Mouse (Mus musculus): ENCODE measurements around the gene Als2cr12. TPM values are rescaled to one million over a fixed set of nuclear protein-coding genes. Genes with fewer than 3 reads are reported as not detected.

Gene Als2cr12
- polyA plus RNA-seq, 1 experiment from 2014 or later = 0.24 TPM

DNA sequence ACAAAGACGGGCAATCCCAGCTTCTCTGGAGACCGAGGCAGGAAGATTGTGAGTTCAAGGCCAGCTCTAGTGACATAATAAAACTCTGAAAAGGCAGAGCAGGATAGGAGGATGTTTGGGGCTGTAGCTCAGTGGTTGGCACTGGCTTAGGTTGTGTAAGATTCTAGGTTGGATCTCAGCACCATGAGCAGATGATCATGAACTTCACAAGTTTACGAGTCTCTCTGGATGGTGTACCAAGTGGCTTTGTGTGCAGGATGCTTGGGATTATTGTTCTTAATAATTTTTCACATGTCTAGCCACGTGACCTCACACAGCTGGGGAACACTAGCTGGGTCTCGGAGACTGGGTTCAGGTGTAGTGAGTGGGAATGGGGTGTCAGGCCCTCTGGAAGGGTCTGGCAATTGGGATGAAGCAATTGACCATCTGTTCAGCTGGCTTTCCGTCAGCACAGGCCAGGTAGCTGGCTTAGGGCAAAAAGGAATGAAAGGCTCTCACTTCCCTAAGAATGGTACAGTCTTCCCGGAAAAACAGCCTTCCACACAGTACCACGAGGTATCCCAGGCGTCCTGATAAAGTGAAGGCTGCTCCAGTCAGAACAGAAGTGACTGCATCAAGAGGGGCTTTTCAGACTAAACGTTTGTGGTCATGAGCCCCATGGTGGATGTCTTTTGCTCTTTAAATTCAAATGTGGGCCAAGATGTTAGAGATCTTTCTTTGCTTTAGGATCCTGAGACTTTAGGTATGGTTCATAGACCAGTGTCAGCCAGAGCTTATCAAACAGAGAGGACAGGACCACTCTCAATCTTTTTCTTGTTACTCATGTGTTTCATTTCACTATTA is 32.2 kb upstream of the Als2cr12 start:
- ChIA-PET CTCF (interaction anchor here (1.1 kb wide), 1 partner anchor 13 kb away, joined by 3 read pairs; no protein-coding TSS in a partner anchor), POLR2A (interaction anchor here (1.2 to 1.4 kb wide), 2 partner anchors 9 to 12 kb away, joined by 3 to 6 read pairs; no protein-coding TSS in a partner anchor)
- no peak for DNase-seq (ENCODE audit: low read depth, low spot score)
- H3K27me3 ChIP-seq = no peaks in the 10 kb centered on the region
- no peak for TF ChIP-seq CTCF (IDR thresholded peaks at IDR 0.05)
- in situ Hi-C loops (cut with MboI; ENCODE audit: low pct_unique_long_range_greater_than_20kb) = no loop called here
- ATAC-seq = no peak

DNA sequence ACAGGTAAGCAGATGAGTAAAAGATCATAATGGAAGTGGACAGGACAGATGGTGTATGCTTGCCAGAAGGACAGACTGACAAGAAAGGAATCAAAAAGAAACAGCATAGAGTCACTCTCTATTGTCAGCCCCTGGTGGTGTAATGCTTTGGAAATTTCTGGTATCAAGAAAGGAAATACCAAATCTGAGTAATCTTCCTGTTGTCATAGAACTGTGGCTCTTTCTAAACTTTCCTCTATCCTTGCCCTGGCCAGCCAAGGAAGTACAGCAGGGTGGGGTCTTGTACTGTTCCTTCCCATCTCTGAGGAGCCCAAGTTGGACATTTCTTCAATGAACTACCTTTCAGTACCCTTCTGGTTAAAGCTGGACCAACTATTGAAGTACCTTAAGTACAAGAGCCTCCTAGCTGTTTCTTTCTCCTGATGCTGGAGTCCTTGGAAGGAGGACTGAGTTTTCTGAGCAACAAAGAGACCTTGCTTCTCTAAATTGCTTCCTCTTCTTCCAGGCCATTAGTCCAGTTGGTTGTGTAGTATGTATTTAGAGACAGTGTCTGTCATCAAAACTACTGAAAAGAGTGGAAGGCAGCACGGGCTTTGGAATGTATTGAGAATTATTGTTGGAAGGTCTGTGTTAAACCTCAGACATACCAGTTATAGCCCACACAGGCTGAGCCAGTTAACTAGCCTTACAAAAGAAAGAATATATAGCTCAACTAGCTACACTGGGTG is 31.4 kb upstream of the Als2cr12 start:
- ATAC-seq (no peak), DNase-seq (ENCODE audit: low read depth, low spot score) (no peak)
- no peaks in the 10 kb centered on the region for H3K27me3 ChIP-seq
- POLR2A ChIA-PET = interaction anchor here (1.2 to 1.4 kb wide), 2 partner anchors 9 to 12 kb away, joined by 3 to 6 read pairs; no protein-coding TSS in a partner anchor
- no peak for TF ChIP-seq CTCF (IDR thresholded peaks at IDR 0.05)
- in situ Hi-C loops (cut with MboI; ENCODE audit: low pct_unique_long_range_greater_than_20kb) = no loop called here
- CTCF ChIA-PET = interaction anchor here (1.1 kb wide), 1 partner anchor 14 kb away, joined by 3 read pairs; no protein-coding TSS in a partner anchor

DNA sequence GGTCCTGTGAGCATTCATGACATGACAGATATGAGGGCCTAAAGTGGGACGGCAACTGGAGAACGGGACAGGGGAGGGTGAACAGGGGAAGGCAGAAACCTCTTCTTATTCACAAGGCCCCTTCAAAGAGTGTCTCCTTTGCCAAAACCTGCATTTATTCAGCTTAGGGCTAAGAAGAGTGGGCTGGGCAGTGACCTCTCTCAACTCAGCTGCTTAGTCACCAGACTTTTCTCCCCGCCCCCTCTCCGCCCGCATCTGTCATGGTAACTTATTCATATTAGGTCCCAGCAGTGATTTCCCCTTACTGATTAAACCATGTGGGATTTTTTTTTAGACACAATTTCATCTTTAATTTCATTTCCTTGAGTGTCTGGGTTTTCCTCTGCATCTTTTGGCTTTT is 30.0 kb upstream of the Als2cr12 start:
- ChIA-PET POLR2A (interaction anchor here (0.7 kb wide), 1 partner anchor 12 kb away, joined by 4 read pairs; no protein-coding TSS in a partner anchor), CTCF (no interaction called here)
- no peaks in the 10 kb centered on the region for H3K27me3 ChIP-seq
- no peak for TF ChIP-seq CTCF (IDR thresholded peaks at IDR 0.05)
- in situ Hi-C loops (cut with MboI; ENCODE audit: low pct_unique_long_range_greater_than_20kb) = no loop called here
- ATAC-seq = no peak
- no peak for DNase-seq (ENCODE audit: low read depth, low spot score)

DNA sequence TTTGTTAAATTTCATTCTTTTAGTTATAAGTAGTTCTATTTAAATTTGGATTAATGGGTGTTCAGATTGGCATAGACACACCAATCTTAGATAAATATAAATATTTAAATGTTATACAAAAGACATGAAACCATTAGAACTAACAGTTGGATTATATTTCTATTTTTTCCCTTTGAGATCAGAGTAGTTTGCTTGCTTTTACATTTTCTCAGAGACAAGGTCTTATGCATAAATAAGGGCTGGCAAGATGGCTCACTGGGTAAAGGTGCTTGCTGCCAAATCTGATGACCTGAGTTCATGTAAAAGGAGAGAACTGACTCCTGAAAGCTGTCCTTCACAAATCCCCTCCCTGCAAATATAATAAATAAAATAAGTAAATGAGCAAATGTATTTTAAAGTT is 29.3 kb upstream of the Als2cr12 start:
- no peak for DNase-seq (ENCODE audit: low read depth, low spot score)
- ChIA-PET CTCF (interaction anchor here (1.5 kb wide), 1 partner anchor 17 kb away, joined by 3 read pairs; no protein-coding TSS in a partner anchor), POLR2A (interaction anchor here (0.6 to 0.7 kb wide), 2 partner anchors 11 to 656 kb away, joined by 3 to 4 read pairs; no protein-coding TSS in a partner anchor)
- in situ Hi-C loops (cut with MboI; ENCODE audit: low pct_unique_long_range_greater_than_20kb) = no loop called here
- no peaks in the 10 kb centered on the region for H3K27me3 ChIP-seq
- no peak for TF ChIP-seq CTCF (IDR thresholded peaks at IDR 0.05)
- no peak for ATAC-seq

- POLR2A ChIA-PET = interaction anchor here (0.6 to 1.2 kb wide), 3 partner anchors 9 to 1083 kb away, joined by 3 to 4 read pairs (median 3); no protein-coding TSS in a partner anchor
Observed at GRCm38 (mm10) chr1:58724533-58724932, 28.7 kb upstream of the Als2cr12 start.

DNA sequence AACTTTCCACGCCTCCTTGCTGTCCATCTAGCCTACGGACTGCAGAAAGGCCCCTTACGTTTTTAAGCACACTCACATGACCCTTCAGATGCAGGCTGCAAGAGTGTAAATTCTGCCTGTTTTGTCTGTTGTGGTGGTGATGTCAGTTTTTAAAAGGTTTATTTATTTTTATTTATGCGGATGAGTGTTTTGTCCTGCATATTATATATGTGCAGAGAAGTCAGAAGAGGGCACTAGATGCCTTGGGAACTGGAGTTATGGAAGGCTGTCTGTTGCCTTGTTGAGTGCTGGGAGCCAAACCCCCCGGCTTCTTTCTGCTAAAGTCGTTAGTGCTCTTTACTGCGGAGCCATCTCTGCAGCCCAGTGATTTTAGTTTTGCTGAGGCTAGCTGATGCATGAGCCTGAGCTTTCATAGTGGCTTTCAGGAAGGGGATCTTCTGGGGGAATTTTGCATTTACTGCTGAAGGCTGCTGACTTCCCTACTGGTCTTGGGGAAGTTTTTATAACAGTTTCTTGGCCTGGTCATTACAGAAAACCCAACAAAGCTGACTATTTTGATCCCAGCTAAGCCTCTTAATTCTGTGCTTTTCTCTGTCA is 28.1 kb upstream of the Als2cr12 start:
- no peak for TF ChIP-seq CTCF (IDR thresholded peaks at IDR 0.05)
- CTCF ChIA-PET = interaction anchor here (1.3 to 1.5 kb wide), 2 partner anchors 12 to 18 kb away, joined by 3 read pairs; no protein-coding TSS in a partner anchor
- DNase-seq (ENCODE audit: low read depth, low spot score) = no peak
- in situ Hi-C loops (cut with MboI; ENCODE audit: low pct_unique_long_range_greater_than_20kb) = no loop called here
- ATAC-seq = no peak
- POLR2A ChIA-PET = interaction anchor here (0.6 to 1.2 kb wide), 2 partner anchors 8 to 1083 kb away, joined by 3 to 4 read pairs; no protein-coding TSS in a partner anchor
- H3K27me3 ChIP-seq = no peaks in the 10 kb centered on the region

More at GRCm38 (mm10) chr1:58724533-58724932, 28.7 kb upstream of the Als2cr12 start:
- no peak for TF ChIP-seq CTCF (IDR thresholded peaks at IDR 0.05)
- H3K27me3 ChIP-seq = no peaks in the 10 kb centered on the region
- no peak for DNase-seq (ENCODE audit: low read depth, low spot score)
- in situ Hi-C loops (cut with MboI; ENCODE audit: low pct_unique_long_range_greater_than_20kb) = no loop called here
- CTCF ChIA-PET = interaction anchor here (1.3 to 1.5 kb wide), 2 partner anchors 12 to 18 kb away, joined by 3 read pairs; no protein-coding TSS in a partner anchor
- ATAC-seq = no peak

DNA sequence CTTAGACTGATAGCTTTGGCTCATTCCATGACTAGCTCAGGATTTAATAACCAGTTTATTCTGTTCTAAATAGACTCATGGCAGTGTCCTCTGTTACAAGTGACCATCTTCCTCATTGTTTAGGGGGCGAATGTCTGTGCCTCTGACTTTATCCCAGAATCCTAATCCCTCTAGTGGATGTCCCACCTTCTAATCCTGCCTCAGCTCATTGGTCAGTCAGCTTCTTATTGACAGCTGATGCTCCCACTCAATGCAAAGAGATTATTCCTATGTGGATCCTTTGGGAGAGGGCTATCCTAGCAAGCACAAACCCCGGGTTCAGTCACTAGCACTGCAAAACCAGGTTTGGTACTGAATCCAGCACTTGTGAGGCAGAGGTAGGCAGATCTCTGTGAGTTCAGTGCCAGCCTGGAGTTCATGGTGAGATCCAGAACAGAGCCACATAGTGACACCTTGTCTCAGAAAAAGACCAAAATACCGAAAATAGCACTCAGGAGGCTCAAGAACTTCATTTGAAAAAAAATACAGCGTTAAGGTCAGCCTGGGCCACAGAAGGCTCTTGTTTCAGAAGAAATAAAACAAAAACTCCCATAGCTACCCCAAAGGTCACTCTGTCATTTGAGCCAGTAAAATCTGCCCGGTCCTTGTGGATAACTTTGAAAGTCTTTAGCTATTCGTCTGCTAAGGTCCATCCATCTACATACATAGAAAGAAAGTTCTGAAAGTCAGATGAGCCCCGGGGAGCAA is 27.4 kb upstream of the Als2cr12 start:
- TF ChIP-seq CTCF (IDR thresholded peaks at IDR 0.05) = no peak
- POLR2A ChIA-PET = interaction anchor here (1.2 kb wide), 1 partner anchor 8 kb away, joined by 4 read pairs; no protein-coding TSS in a partner anchor
- DNase-seq (ENCODE audit: low read depth, low spot score) (no peak), ATAC-seq (no peak)
- in situ Hi-C loops (cut with MboI; ENCODE audit: low pct_unique_long_range_greater_than_20kb) = no loop called here
- CTCF ChIA-PET = interaction anchor here (1.0 to 1.3 kb wide), 3 partner anchors 13 to 41 kb away, joined by 3 read pairs; no protein-coding TSS in a partner anchor
- H3K27me3 ChIP-seq = no peaks in the 10 kb centered on the region

- in situ Hi-C loops (cut with MboI; ENCODE audit: low pct_unique_long_range_greater_than_20kb) = no loop called here
- ATAC-seq = no peak
- H3K27me3 ChIP-seq = no peaks in the 10 kb centered on the region
- ChIA-PET POLR2A (interaction anchor here (1.1 kb wide), 1 partner anchor 20 kb away, joined by 3 read pairs; no protein-coding TSS in a partner anchor), CTCF (interaction anchor here (1.0 to 1.2 kb wide), 2 partner anchors 25 to 42 kb away, joined by 3 read pairs; no protein-coding TSS in a partner anchor)
- DNase-seq (ENCODE audit: low read depth, low spot score) = no peak
- no peak for TF ChIP-seq CTCF (IDR thresholded peaks at IDR 0.05)
Observed at GRCm38 (mm10) chr1:58722115-58722938, 26.5 kb upstream of the Als2cr12 start.
